Mouse (Mus musculus) midbrain, embryonic 16.5 days (tissue): ENCODE measurements around the gene Ino80. TPM values are rescaled to one million over a fixed set of nuclear protein-coding genes. Genes with fewer than 3 reads are reported as not detected.
A peak's percentile ranks its signal among the peaks of the same experiment; 100 is the strongest.

Source experiments
- ATAC-seq: fragments of 200-750 bp; cut with Nextera tagmentation; 2 replicates; pipeline ENCODE4 v1.8.0; 2017; ENCODE audit warnings: moderate TSS enrichment
- H3K27ac ChIP-seq: fragments of 300-500 bp; sonication (generic); 2 replicates; pipeline ENCODE4 v1.5.1; 2014; ENCODE audit warnings: mild to moderate bottlenecking, low read length, mixed read lengths
- H3K27me3 ChIP-seq: fragments of 300-500 bp; sonication (generic); 2 replicates; pipeline ENCODE4 v1.6.1; 2014; ENCODE audit warnings: low read depth, low read length, mixed read lengths; ENCODE audit not compliant: control insufficient read depth, insufficient read depth
- H3K36me3 ChIP-seq: fragments of 300-500 bp; sonication (generic); 2 replicates; pipeline ENCODE4 v1.6.1; 2014; ENCODE audit warnings: mild to moderate bottlenecking, low read length, moderate library complexity, mixed read lengths; ENCODE audit not compliant: control insufficient read depth, insufficient read depth
- H3K4me1 ChIP-seq: fragments of 300-500 bp; sonication (generic); 2 replicates; pipeline ENCODE4 v1.6.1; 2014; ENCODE audit warnings: mild to moderate bottlenecking, low read length, mixed read lengths; ENCODE audit not compliant: control insufficient read depth, insufficient read depth
- H3K4me2 ChIP-seq: fragments of 300-500 bp; sonication (generic); 2 replicates; pipeline ENCODE4 v1.6.1; 2014; ENCODE audit warnings: mild to moderate bottlenecking, low read length, mixed read lengths
- H3K4me3 ChIP-seq: fragments of 300-500 bp; sonication (generic); 2 replicates; pipeline ENCODE4 v1.5.1; 2014; ENCODE audit warnings: low read depth, mild to moderate bottlenecking, low read length, moderate library complexity, mixed read lengths
- H3K9ac ChIP-seq: fragments of 300-500 bp; sonication (generic); 2 replicates; pipeline ENCODE4 v1.6.1; 2014; ENCODE audit warnings: low read depth, low read length, mixed read lengths
- H3K9me3 ChIP-seq: fragments of 300-500 bp; sonication (generic); replicated peaks from 2 replicates; pipeline ENCODE4 v1.6.1; 2014; ENCODE audit warnings: mild to moderate bottlenecking, low read length, mixed read lengths; ENCODE audit not compliant: control insufficient read depth, poor library complexity, severe bottlenecking
- WGBS: fragments of 180-500 bp; shearing (Covaris S2); extraction: QIAGEN DNeasy Blood & Tissue Kit; methylation state at CpG from one replicate; pipeline ENCODE4 v1.1.7; 2014; 5-methylcytosine and 5-hydroxymethylcytosine counted together
- polyA plus RNA-seq: library from polyadenylated mRNA; unstranded; fragments of >200 nt; fragmentation: Nextera tagmentation; extraction: Ambion mirVana; gene quantifications from 2 replicates; pipeline ENCODE4 v1.2.1, GENCODE M21; 2015

Gene Ino80
- polyA plus RNA-seq, 1 experiment from 2014 or later: 2.7 TPM

DNA sequence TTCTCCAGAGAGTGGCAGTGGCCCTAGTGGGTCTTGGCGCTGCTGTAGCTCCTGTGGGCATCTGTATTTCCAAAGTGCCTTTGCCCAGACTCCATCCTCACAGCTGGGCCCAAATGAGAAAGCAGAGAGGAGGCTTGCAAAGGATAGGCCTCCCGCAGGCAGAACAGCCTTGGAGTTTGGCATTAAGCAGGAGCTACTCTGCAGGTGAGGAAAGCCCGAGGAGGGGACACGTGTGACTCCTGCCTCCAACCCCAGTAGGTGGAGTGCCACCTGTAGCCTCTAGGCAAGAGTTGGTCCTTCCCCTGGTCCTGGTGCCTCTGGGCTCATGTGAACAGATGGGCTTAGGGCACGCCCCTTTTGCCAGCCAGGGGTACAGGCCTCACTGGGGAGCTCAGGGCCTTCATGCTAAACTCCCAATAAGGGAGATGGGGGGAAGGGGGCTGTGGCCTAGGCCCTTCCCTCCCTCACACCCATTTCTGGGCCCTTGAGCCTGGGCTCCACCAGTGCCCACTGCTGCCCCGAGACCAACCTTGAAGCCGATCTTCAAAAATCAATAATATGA lies 142.4 kb downstream of the Ino80 start:
- WGBS: 67% methylated on average over 7 of the region's 7 CpGs
- ATAC-seq: no peak

DNA sequence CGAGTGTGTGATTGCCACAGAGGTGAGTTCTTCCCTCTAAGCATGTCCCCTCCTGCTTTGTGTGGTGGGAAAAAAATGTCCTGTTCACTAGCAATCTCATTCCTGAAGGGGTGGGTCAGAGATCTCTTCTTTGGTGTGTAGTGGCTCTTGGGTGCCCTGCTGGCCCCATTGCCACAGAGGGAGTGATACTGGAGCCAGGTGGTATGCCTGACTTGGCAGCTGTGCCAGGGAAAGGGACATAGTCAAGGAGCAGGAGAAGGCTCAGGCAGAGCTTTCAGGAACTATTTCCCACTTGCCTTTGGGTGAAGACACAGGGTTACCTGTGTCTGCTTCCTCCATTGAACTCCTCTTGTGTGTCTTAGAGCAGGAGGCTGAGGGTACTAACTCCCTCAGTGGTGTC lies 143.4 kb downstream of the Ino80 start:
- H3K4me3 ChIP-seq: no peak overlapping the region
- H3K27ac ChIP-seq: no peak overlapping the region
- H3K9ac ChIP-seq: no peak overlapping the region
- no peaks in the 10 kb centered on the region for H3K9me3 ChIP-seq
- 52% methylated on average over 1 of the region's 1 CpGs for WGBS
- peaks cover 23% of the 10 kb centered on the region for H3K27me3 ChIP-seq
- H3K4me1 ChIP-seq: peaks cover 3% of the 10 kb centered on the region
- no peak for ATAC-seq
- H3K36me3 ChIP-seq: no peaks in the 10 kb centered on the region
- H3K4me2 ChIP-seq: no peak overlapping the region

More for the DNA sequence above, 142.4 kb downstream of the Ino80 start:
- H3K9me3 ChIP-seq: no peaks in the 10 kb centered on the region
- peaks cover under 1% of the 10 kb centered on the region for H3K4me1 ChIP-seq
- H3K36me3 ChIP-seq: no peaks in the 10 kb centered on the region
- H3K27me3 ChIP-seq: peaks cover 16% of the 10 kb centered on the region
- no peak overlapping the region for H3K9ac ChIP-seq
- no peak overlapping the region for H3K4me3 ChIP-seq
- H3K4me2 ChIP-seq: no peak overlapping the region
- no peak overlapping the region for H3K27ac ChIP-seq

DNA sequence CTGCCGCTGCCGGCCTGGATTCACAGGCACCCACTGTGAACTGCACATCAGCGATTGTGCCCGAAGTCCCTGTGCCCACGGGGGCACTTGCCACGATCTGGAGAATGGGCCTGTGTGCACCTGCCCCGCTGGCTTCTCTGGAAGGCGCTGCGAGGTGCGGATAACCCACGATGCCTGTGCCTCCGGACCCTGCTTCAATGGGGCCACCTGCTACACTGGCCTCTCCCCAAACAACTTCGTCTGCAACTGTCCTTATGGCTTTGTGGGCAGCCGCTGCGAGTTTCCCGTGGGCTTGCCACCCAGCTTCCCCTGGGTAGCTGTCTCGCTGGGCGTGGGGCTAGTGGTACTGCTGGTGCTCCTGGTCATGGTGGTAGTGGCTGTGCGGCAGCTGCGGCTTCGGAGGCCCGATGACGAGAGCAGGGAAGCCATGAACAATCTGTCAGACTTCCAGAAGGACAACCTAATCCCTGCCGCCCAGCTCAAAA lies 145.3 kb downstream of the Ino80 start:
- peaks cover 6% of the 10 kb centered on the region for H3K4me1 ChIP-seq
- no peaks in the 10 kb centered on the region for H3K9me3 ChIP-seq
- ATAC-seq: no peak
- no peak overlapping the region for H3K27ac ChIP-seq
- H3K36me3 ChIP-seq: no peaks in the 10 kb centered on the region
- H3K4me3 ChIP-seq: no peak overlapping the region
- H3K27me3 ChIP-seq: peaks cover 33% of the 10 kb centered on the region
- no peak overlapping the region for H3K9ac ChIP-seq
- 75% methylated on average over 24 of the region's 24 CpGs for WGBS
- no peak overlapping the region for H3K4me2 ChIP-seq

DNA sequence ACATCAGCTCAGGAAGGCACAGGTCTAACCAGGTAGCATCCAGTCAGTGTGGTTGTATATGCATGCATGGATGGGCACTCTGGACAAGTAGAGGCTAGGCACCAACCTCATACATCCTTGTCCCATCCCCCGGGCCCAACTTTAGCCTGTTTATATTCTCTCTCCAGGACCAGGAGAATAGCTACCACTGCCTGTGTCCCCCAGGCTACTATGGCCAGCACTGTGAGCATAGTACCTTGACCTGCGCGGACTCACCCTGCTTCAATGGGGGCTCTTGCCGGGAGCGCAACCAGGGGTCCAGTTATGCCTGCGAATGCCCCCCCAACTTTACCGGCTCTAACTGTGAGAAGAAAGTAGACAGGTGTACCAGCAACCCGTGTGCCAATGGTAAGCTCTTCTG lies 146.7 kb downstream of the Ino80 start:
- 93% methylated on average over 8 of the region's 8 CpGs for WGBS
- H3K4me2 ChIP-seq: no peak overlapping the region
- no peak for ATAC-seq
- H3K36me3 ChIP-seq: no peaks in the 10 kb centered on the region
- no peak overlapping the region for H3K9ac ChIP-seq
- H3K27ac ChIP-seq: no peak overlapping the region
- no peaks in the 10 kb centered on the region for H3K9me3 ChIP-seq
- peaks cover 33% of the 10 kb centered on the region for H3K27me3 ChIP-seq
- peaks cover 9% of the 10 kb centered on the region for H3K4me1 ChIP-seq
- no peak overlapping the region for H3K4me3 ChIP-seq

DNA sequence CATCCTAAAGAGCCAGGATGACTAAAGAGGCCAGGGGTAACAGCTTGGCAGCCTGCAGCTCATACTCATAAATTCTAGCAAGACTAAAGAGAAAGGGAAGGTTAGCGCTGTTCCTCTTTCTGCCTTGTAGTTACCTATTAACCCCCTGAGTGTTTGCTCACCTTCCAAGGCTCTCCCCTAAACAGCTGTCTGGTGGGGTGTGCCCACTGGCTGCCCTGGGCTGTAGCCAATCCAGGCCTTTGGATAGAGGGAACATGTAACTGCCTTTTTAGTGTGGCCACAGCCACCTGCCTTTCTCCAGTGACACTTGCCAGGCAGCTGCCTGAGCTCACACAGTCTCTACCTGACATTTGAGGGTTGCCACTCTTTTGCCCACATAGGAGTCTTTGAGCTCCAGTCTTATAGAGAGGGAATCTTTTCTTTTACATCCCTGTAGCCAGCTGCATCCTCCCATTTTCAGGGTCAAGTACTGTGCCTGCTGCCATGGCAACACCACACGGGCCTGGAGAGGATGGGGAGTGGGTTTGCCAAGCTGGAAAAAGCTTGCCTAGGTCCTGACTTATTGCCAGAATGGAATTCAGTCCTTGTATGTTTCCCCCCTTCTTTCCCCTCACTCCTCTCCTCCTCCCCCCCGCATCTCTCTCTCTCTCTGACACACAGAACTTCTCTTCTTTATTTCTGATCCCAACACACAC lies 148.2 kb downstream of the Ino80 start:
- Histone ChIP-seq H3K4me2 (peak overlapping the region; percentile 10; the same call in 1 of the 2 replicates), H3K4me3 (no peak overlapping the region), H3K9ac (no peak overlapping the region), H3K9me3 (no peaks in the 10 kb centered on the region), H3K27me3 (peaks cover 44% of the 10 kb centered on the region), H3K27ac (no peak overlapping the region), H3K4me1 (peaks cover 22% of the 10 kb centered on the region), H3K36me3 (no peaks in the 10 kb centered on the region)
- 57% methylated on average over 3 of the region's 3 CpGs for WGBS
- no peak for ATAC-seq

DNA sequence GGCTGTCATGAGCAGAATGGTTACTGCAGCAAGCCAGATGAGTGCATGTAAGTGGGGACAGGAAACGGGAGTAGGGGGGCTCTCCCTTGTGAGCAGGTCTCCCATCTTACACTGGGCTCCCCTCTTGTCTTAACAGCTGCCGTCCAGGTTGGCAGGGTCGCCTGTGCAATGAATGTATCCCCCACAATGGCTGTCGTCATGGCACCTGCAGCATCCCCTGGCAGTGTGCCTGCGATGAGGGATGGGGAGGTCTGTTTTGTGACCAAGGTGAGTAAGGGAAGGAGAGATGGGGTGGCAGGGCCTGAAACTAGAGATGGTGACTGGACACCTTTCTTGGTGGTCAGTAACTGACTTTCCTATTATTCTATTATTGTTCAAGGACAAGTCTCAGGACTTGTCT lies 148.9 kb downstream of the Ino80 start:
- Histone ChIP-seq H3K9me3 (no peaks in the 10 kb centered on the region), H3K36me3 (no peaks in the 10 kb centered on the region), H3K4me1 (peaks cover 24% of the 10 kb centered on the region), H3K4me3 (no peak overlapping the region), H3K9ac (no peak overlapping the region), H3K4me2 (peak overlapping the region; percentile 89; the same call in 1 of the 2 replicates), H3K27me3 (peaks cover 46% of the 10 kb centered on the region), H3K27ac (no peak overlapping the region)
- ATAC-seq: no peak
- 36% methylated on average over 5 of the region's 5 CpGs for WGBS

DNA sequence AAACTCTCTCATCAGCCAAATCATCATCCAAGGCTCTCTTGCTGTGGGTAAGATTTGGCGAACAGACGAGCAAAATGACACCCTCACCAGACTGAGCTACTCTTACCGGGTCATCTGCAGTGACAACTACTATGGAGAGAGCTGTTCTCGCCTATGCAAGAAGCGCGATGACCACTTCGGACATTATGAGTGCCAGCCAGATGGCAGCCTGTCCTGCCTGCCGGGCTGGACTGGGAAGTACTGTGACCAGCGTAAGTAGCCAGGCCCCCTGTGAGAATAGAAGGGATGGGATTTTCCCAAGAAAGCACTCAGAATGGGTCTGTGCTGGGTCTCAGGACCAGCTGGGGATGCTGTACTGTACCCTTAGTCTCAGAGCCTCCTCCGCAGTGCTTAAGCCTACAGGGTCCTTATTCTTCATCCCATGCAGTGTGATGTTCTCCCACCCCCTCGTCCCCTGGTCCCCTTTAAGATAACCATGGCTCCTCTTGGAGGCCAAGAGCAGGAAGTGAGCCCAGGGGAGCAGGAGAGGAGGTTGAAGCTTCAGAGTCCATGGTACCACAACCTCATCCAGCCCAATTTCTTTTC lies 149.5 kb downstream of the Ino80 start:
- peak overlapping the region; percentile 89; the same call in 1 of the 2 replicates for H3K4me2 ChIP-seq
- no peaks in the 10 kb centered on the region for H3K36me3 ChIP-seq
- peaks cover 24% of the 10 kb centered on the region for H3K4me1 ChIP-seq
- no peaks in the 10 kb centered on the region for H3K9me3 ChIP-seq
- H3K27ac ChIP-seq: no peak overlapping the region
- H3K4me3 ChIP-seq: peak overlapping the region; percentile 52
- peaks cover 50% of the 10 kb centered on the region for H3K27me3 ChIP-seq
- WGBS: 11% methylated on average over 11 of the region's 11 CpGs
- no peak for ATAC-seq
- H3K9ac ChIP-seq: 0 out of 2 replicates have a peak overlapping the region, but pooled peaks have one; percentile 15

DNA sequence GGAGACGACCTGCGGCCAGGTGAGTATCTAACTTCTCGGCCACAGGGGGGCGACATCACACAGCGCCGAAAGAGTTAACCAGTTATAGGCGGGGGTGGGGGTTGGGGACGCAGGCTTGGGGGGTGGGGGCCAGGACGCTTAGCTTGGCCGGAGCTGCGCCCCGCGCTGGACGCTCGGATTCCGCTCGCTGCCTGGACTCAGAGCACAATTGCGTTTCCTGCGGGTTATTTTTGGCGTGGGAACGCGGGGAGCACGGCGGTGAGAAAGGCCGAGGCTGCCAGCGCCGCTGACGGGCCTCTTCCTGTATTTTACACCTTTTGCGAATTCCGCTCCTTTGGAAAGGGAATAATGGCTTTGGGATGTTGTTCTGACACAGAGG lies 150.4 kb downstream of the Ino80 start:
- Histone ChIP-seq H3K4me3 (peak overlapping the region; percentile 52), H3K9ac (peak overlapping the region; percentile 61), H3K4me1 (peaks cover 32% of the 10 kb centered on the region), H3K27me3 (peaks cover 55% of the 10 kb centered on the region), H3K36me3 (no peaks in the 10 kb centered on the region), H3K9me3 (no peaks in the 10 kb centered on the region), H3K27ac (no peak overlapping the region), H3K4me2 (peak overlapping the region; percentile 89)
- no peak for ATAC-seq
- under 1% methylated on average over 30 of the region's 30 CpGs for WGBS
